Mouse (Mus musculus) spleen, adult 2 months (tissue): ENCODE measurements around the gene Coro2b. TPM values are rescaled to one million over a fixed set of nuclear protein-coding genes. Genes with fewer than 3 reads are reported as not detected.

Experiments used
- DNase-seq, 2 experiments: peaks; one replicate each; pipeline versions ENCODE4 v3.0.0 to v3.0.0-alpha.2; 2012 to 2021; ENCODE audit warnings: low spot score in 2 of 2, low read depth in 1 of 2
- H3K27ac ChIP-seq: fragments of 200-500 bp; 2 replicates; pipeline ENCODE4 v1.5.1; 2012; ENCODE audit warnings: low read length, inconsistent platforms; ENCODE audit not compliant: insufficient read depth
- H3K27me3 ChIP-seq: fragments of 200-500 bp; 2 replicates; pipeline ENCODE4 v1.6.1; 2012; ENCODE audit warnings: mild to moderate bottlenecking, moderate library complexity, low read length, inconsistent platforms; ENCODE audit not compliant: control insufficient read depth, insufficient read depth
- H3K36me3 ChIP-seq: fragments of 200-500 bp; 2 replicates; pipeline ENCODE4 v1.6.1; 2012; ENCODE audit warnings: mild to moderate bottlenecking, low read length, inconsistent platforms; ENCODE audit not compliant: control insufficient read depth, insufficient read depth
- H3K4me1 ChIP-seq: fragments of 200-500 bp; 2 replicates; pipeline ENCODE4 v1.6.1; 2011; ENCODE audit warnings: inconsistent platforms; ENCODE audit not compliant: control insufficient read depth, insufficient read depth, insufficient read length
- H3K4me3 ChIP-seq: fragments of 200-500 bp; 2 replicates; pipeline ENCODE4 v1.5.1; 2011; ENCODE audit warnings: mild to moderate bottlenecking, inconsistent platforms; ENCODE audit not compliant: insufficient read depth, insufficient read length; ENCODE audit errors: extremely low read depth
- CTCF ChIP-seq: fragments of 200-500 bp; IDR thresholded peaks from 2 replicates; pipeline ENCODE4 v1.5.1; 2011; ENCODE audit warnings: mild to moderate bottlenecking, inconsistent platforms; ENCODE audit not compliant: insufficient read depth, insufficient read length, insufficient replicate concordance; ENCODE audit errors: extremely low read depth
- POLR2A ChIP-seq: fragments of 200-500 bp; IDR thresholded peaks from 2 replicates; pipeline ENCODE4 v1.6.1; 2011; ENCODE audit warnings: low read depth, low read length, inconsistent platforms
- WGBS: fragments of 180-500 bp; shearing (Covaris S2); methylation state at CpG from one replicate; pipeline ENCODE4 v1.1.7; 2018; 5-methylcytosine and 5-hydroxymethylcytosine counted together
- polyA plus RNA-seq: library from polyadenylated mRNA; depleted of rRNA; stranded (reverse); fragments of >200 nt; gene quantifications from 2 replicates; pipeline ENCODE4 v1.2.3, GENCODE M21; 2012

Gene Coro2b
- polyA plus RNA-seq, 1 experiment: 3.5 TPM

- Histone ChIP-seq H3K27me3 (peaks cover 6% of the 10 kb centered on the region), H3K27ac (no peak overlapping the region), H3K4me3 (no peak overlapping the region), H3K4me1 (peaks cover 7% of the 10 kb centered on the region), H3K36me3 (no peaks in the 10 kb centered on the region)
- WGBS: 82% methylated on average over 2 of the region's 2 CpGs
- no peak for DNase-seq
- TF ChIP-seq CTCF (no peak), POLR2A (no peak)
Observed at GRCm38 (mm10) chr9:62534158-62534557, 2.7 kb downstream of the Coro2b start.

GRCm38 (mm10) chr9:62532876-62533275 is 4.0 kb downstream of the Coro2b start:
- no peak overlapping the region for H3K4me3 ChIP-seq
- no peak for DNase-seq
- no peak overlapping the region for H3K27ac ChIP-seq
- no peak for TF ChIP-seq CTCF
- TF ChIP-seq POLR2A: no peak
- 93% methylated on average over 11 of the region's 11 CpGs for WGBS
- H3K27me3 ChIP-seq: peaks cover 6% of the 10 kb centered on the region
- no peaks in the 10 kb centered on the region for H3K36me3 ChIP-seq
- H3K4me1 ChIP-seq: peaks cover 7% of the 10 kb centered on the region

GRCm38 (mm10) chr9:62531459-62532275 is 5.2 kb downstream of the Coro2b start:
- no peak for TF ChIP-seq CTCF
- TF ChIP-seq POLR2A: no peak
- peaks cover 3% of the 10 kb centered on the region for H3K27me3 ChIP-seq
- H3K4me1 ChIP-seq: peaks cover 7% of the 10 kb centered on the region
- H3K4me3 ChIP-seq: no peak overlapping the region
- no peak overlapping the region for H3K27ac ChIP-seq
- no peaks in the 10 kb centered on the region for H3K36me3 ChIP-seq
- 40% methylated on average over 12 of the region's 12 CpGs for WGBS
- DNase-seq: no peak

GRCm38 (mm10) chr9:62528527-62528926 is 8.3 kb downstream of the Coro2b start:
- H3K4me1 ChIP-seq: peaks cover 4% of the 10 kb centered on the region
- DNase-seq: no peak
- H3K27me3 ChIP-seq: no peaks in the 10 kb centered on the region
- H3K36me3 ChIP-seq: no peaks in the 10 kb centered on the region
- 91% methylated on average over 11 of the region's 11 CpGs for WGBS
- TF ChIP-seq CTCF (no peak), POLR2A (no peak)
- H3K4me3 ChIP-seq: no peak overlapping the region
- H3K27ac ChIP-seq: no peak overlapping the region

GRCm38 (mm10) chr9:62526858-62527257 is 10.0 kb downstream of the Coro2b start:
- WGBS: 83% methylated on average over 8 of the region's 8 CpGs
- Histone ChIP-seq H3K4me3 (no peak overlapping the region), H3K27ac (no peak overlapping the region), H3K36me3 (no peaks in the 10 kb centered on the region), H3K4me1 (peaks cover 2% of the 10 kb centered on the region), H3K27me3 (no peaks in the 10 kb centered on the region)
- TF ChIP-seq POLR2A: no peak
- TF ChIP-seq CTCF: no peak
- DNase-seq: no peak

- no peak overlapping the region for H3K27ac ChIP-seq
- TF ChIP-seq POLR2A (no peak), CTCF (no peak)
- no peaks in the 10 kb centered on the region for H3K4me1 ChIP-seq
- H3K27me3 ChIP-seq: no peaks in the 10 kb centered on the region
- WGBS: 83% methylated on average over 3 of the region's 3 CpGs
- no peak for DNase-seq
- no peak overlapping the region for H3K4me3 ChIP-seq
- no peaks in the 10 kb centered on the region for H3K36me3 ChIP-seq
Observed at GRCm38 (mm10) chr9:62526451-62526850, 10.4 kb downstream of the Coro2b start.

- WGBS: 92% methylated on average over 4 of the region's 4 CpGs
- Histone ChIP-seq H3K4me3 (no peak overlapping the region), H3K4me1 (no peaks in the 10 kb centered on the region), H3K27me3 (no peaks in the 10 kb centered on the region), H3K27ac (no peak overlapping the region), H3K36me3 (no peaks in the 10 kb centered on the region)
- DNase-seq: no peak
- TF ChIP-seq CTCF: no peak
- no peak for TF ChIP-seq POLR2A
Observed at GRCm38 (mm10) chr9:62524761-62525308, 12.0 kb downstream of the Coro2b start.
